Mouse (Mus musculus): ENCODE measurements around the gene Ak5. TPM values are rescaled to one million over a fixed set of nuclear protein-coding genes. Genes with fewer than 3 reads are reported as not detected.

Ak5 gene
- polyA plus RNA-seq, 1 experiment: 0.18 TPM

DNA sequence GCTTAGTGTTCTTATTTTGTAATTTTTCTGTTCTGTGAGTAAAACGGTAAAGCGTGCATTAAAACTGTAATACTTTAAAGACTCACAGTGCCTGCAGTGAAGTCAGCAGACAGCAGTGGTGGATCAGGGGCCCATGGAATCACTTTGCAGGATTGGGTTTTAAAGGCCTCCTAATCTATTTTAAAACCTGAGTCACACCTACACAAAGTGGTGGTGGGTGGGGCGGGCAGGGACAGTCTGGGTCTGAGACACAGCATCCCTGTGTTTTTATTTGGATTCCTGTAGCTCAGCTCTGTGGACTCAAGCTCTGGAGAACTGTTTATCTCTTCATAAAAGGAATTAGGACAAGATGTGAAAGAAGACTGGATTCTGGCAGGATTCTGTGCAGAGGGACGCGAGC lies 125.9 kb downstream of the Ak5 start:
- Histone ChIP-seq H3K79me3 (ENCODE audit: low read depth) (no peaks in the 10 kb centered on the region), H3ac (ENCODE audit: control insufficient read depth, insufficient read length, low read depth) (no peak overlapping the region)
- TF ChIP-seq MYOG (IDR thresholded peaks at IDR 0.05; ENCODE audit: control insufficient read depth, extremely low read depth, insufficient read length) (no peak), USF1 (IDR thresholded peaks at IDR 0.05; ENCODE audit: low read depth) (no peak), MAX (IDR thresholded peaks at IDR 0.05) (no peak), CEBPB (IDR thresholded peaks at IDR 0.05; ENCODE audit: low read depth) (no peak), CTCF (IDR thresholded peaks at IDR 0.05; ENCODE audit: control insufficient read depth, insufficient read depth, insufficient read length) (no peak), MYOD1 (IDR thresholded peaks at IDR 0.05; ENCODE audit: control insufficient read depth, insufficient read length, low read depth) (no peak), FOSL1 (IDR thresholded peaks at IDR 0.05; ENCODE audit: insufficient read depth, low read length, poor library complexity, severe bottlenecking) (no peak)

GRCm38 (mm10) chr3:152530344-152530743 lies 137.8 kb downstream of the Ak5 start:
- TF ChIP-seq USF1 (IDR thresholded peaks at IDR 0.05; ENCODE audit: low read depth) (no peak), MAX (IDR thresholded peaks at IDR 0.05) (no peak), CEBPB (IDR thresholded peaks at IDR 0.05; ENCODE audit: low read depth) (no peak), MYOD1 (IDR thresholded peaks at IDR 0.05; ENCODE audit: control insufficient read depth, insufficient read length, low read depth) (no peak), FOSL1 (IDR thresholded peaks at IDR 0.05; ENCODE audit: insufficient read depth, low read length, poor library complexity, severe bottlenecking) (no peak), CTCF (IDR thresholded peaks at IDR 0.05; ENCODE audit: control insufficient read depth, insufficient read depth, insufficient read length) (no peak)
- H3ac ChIP-seq (ENCODE audit: control insufficient read depth, insufficient read length, low read depth): no peak overlapping the region
- no peaks in the 10 kb centered on the region for H3K27me3 ChIP-seq (ENCODE audit: control insufficient read depth, insufficient read depth, insufficient read length)

More for the DNA sequence above, 125.9 kb downstream of the Ak5 start:
- no peak overlapping the region for H3K4me3 ChIP-seq (ENCODE audit: insufficient read depth, poor library complexity, severe bottlenecking)
- H3K27me3 ChIP-seq (ENCODE audit: control insufficient read depth, insufficient read depth, insufficient read length): no peaks in the 10 kb centered on the region
- H3K36me3 ChIP-seq (ENCODE audit: control insufficient read depth, insufficient read depth): no peaks in the 10 kb centered on the region
- H3K79me2 ChIP-seq (ENCODE audit: control insufficient read depth, insufficient read depth): no peaks in the 10 kb centered on the region

DNA sequence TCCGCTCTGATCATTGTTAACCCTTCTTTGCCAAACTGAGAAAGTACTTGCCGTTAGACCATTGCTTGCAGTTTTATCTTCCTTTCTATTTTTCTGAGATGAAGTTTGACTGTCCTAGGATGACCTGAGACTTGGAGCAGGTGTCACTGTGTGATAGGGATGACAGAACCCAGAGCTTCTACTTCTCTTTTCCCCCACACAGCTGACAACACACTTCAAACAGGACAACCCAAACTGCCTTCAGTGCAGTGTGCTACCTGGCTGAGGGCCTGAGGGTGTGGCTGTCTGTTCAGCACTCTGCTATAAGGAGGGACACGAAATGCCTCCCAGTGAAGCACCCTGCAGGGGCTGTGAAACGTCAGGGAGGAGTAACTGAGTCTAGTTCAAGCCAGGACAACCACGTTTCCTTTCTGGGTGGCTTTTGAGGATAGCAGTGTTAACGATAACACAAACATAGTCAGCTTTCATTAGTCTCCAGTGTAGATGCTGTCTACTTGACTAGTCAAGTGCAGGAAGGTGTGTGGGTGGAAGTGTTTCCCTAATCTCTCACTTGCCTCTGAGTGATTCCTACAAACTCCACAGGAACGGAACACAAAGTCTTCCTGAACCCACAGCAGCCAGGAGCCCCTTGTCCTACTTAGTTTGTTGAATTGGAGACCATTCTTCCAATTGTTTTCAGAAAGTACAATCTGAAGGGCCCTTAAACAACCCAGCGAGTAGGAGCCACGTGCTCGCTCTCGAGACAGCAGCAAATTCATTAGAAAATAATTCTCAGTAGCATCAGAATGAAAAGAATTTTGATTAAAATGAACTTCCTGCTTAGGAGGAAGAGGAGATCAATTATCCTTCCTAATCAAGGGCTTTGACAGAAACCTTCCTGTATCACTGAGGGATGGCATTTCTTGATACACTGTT lies 138.8 kb downstream of the Ak5 start:
- H3K27me3 ChIP-seq (ENCODE audit: control insufficient read depth, insufficient read depth, insufficient read length): no peaks in the 10 kb centered on the region
- H3ac ChIP-seq (ENCODE audit: control insufficient read depth, insufficient read length, low read depth): no peak overlapping the region
- TF ChIP-seq MYOG (IDR thresholded peaks at IDR 0.05; ENCODE audit: control insufficient read depth, extremely low read depth, insufficient read length): no peak
- no peaks in the 10 kb centered on the region for H3K79me3 ChIP-seq (ENCODE audit: low read depth)
- H3K36me3 ChIP-seq (ENCODE audit: control insufficient read depth, insufficient read depth): no peaks in the 10 kb centered on the region
- H3K79me2 ChIP-seq (ENCODE audit: control insufficient read depth, insufficient read depth): no peaks in the 10 kb centered on the region
- no peak overlapping the region for H3K4me3 ChIP-seq (ENCODE audit: insufficient read depth, poor library complexity, severe bottlenecking)

More at GRCm38 (mm10) chr3:152530344-152530743, 137.8 kb downstream of the Ak5 start:
- H3K79me3 ChIP-seq (ENCODE audit: low read depth): no peaks in the 10 kb centered on the region
- no peaks in the 10 kb centered on the region for H3K36me3 ChIP-seq (ENCODE audit: control insufficient read depth, insufficient read depth)
- no peak overlapping the region for H3K4me3 ChIP-seq (ENCODE audit: insufficient read depth, poor library complexity, severe bottlenecking)
- H3K79me2 ChIP-seq (ENCODE audit: control insufficient read depth, insufficient read depth): no peaks in the 10 kb centered on the region

GRCm38 (mm10) chr3:152526721-152527120 lies 141.4 kb downstream of the Ak5 start:
- no peaks in the 10 kb centered on the region for H3K79me3 ChIP-seq (ENCODE audit: low read depth)
- no peak overlapping the region for H3ac ChIP-seq (ENCODE audit: control insufficient read depth, insufficient read length, low read depth)
- TF ChIP-seq FOSL1 (IDR thresholded peaks at IDR 0.05; ENCODE audit: insufficient read depth, low read length, poor library complexity, severe bottlenecking) (no peak), MYOG (IDR thresholded peaks at IDR 0.05; ENCODE audit: control insufficient read depth, extremely low read depth, insufficient read length) (no peak), CTCF (IDR thresholded peaks at IDR 0.05; ENCODE audit: control insufficient read depth, insufficient read depth, insufficient read length) (no peak), CEBPB (IDR thresholded peaks at IDR 0.05; ENCODE audit: low read depth) (no peak), MYOD1 (IDR thresholded peaks at IDR 0.05; ENCODE audit: control insufficient read depth, insufficient read length, low read depth) (no peak), MAX (IDR thresholded peaks at IDR 0.05) (no peak), USF1 (IDR thresholded peaks at IDR 0.05; ENCODE audit: low read depth) (no peak)
- H3K4me3 ChIP-seq (ENCODE audit: insufficient read depth, poor library complexity, severe bottlenecking): no peak overlapping the region
- H3K79me2 ChIP-seq (ENCODE audit: control insufficient read depth, insufficient read depth): no peaks in the 10 kb centered on the region
- H3K27me3 ChIP-seq (ENCODE audit: control insufficient read depth, insufficient read depth, insufficient read length): no peaks in the 10 kb centered on the region
- H3K36me3 ChIP-seq (ENCODE audit: control insufficient read depth, insufficient read depth): no peaks in the 10 kb centered on the region

- TF ChIP-seq FOSL1 (IDR thresholded peaks at IDR 0.05; ENCODE audit: insufficient read depth, low read length, poor library complexity, severe bottlenecking) (no peak), MYOD1 (IDR thresholded peaks at IDR 0.05; ENCODE audit: control insufficient read depth, insufficient read length, low read depth) (no peak), CTCF (IDR thresholded peaks at IDR 0.05; ENCODE audit: control insufficient read depth, insufficient read depth, insufficient read length) (no peak), MYOG (IDR thresholded peaks at IDR 0.05; ENCODE audit: control insufficient read depth, extremely low read depth, insufficient read length) (no peak), USF1 (IDR thresholded peaks at IDR 0.05; ENCODE audit: low read depth) (no peak), CEBPB (IDR thresholded peaks at IDR 0.05; ENCODE audit: low read depth) (no peak), MAX (IDR thresholded peaks at IDR 0.05) (no peak)
- no peaks in the 10 kb centered on the region for H3K79me2 ChIP-seq (ENCODE audit: control insufficient read depth, insufficient read depth)
- no peak overlapping the region for H3K4me3 ChIP-seq (ENCODE audit: insufficient read depth, poor library complexity, severe bottlenecking)
- no peak overlapping the region for H3ac ChIP-seq (ENCODE audit: control insufficient read depth, insufficient read length, low read depth)
- H3K27me3 ChIP-seq (ENCODE audit: control insufficient read depth, insufficient read depth, insufficient read length): no peaks in the 10 kb centered on the region
- H3K79me3 ChIP-seq (ENCODE audit: low read depth): no peaks in the 10 kb centered on the region
- no peaks in the 10 kb centered on the region for H3K36me3 ChIP-seq (ENCODE audit: control insufficient read depth, insufficient read depth)
Observed at GRCm38 (mm10) chr3:152523315-152523638, 144.9 kb downstream of the Ak5 start.
